Mouse (Mus musculus): Measurements from ENCODE around the gene Elp4. TPM values are rescaled to one million over a fixed set of nuclear protein-coding genes. Genes with fewer than 3 reads are reported as not detected.

Gene Elp4
- total RNA-seq, 2 experiments from 2014 or later, result 20.8 to 23.6 TPM

GRCm38 (mm10) chr2:105746896-105747295 is 157.5 kb downstream of the Elp4 start:
- no peak for DNase-seq (ENCODE audit: low spot score in 2 of 2)

- no peak for DNase-seq (ENCODE audit: low spot score in 2 of 2)
Observed at GRCm38 (mm10) chr2:105736166-105736565, 168.2 kb downstream of the Elp4 start.

DNA sequence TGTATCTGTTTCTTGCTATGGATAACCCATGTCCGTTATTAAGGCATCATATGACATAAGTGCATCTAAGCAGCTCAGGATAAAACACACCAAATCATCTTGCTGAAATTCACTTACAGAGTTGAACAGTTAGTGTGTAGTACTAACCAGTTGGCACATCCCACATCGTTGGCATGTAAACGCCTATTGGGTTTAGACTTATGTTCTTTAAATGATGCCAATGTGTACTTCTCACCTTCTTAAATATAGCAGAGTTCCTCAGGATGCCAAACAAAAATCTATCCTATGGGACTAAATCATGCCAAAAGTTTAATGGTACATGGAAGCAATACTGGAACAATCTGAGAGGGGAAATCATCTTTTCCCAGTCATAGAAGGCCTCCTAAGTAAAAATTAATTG is 173.7 kb downstream of the Elp4 start:
- DNase-seq (ENCODE audit: low spot score in 2 of 2), result no peak

DNA sequence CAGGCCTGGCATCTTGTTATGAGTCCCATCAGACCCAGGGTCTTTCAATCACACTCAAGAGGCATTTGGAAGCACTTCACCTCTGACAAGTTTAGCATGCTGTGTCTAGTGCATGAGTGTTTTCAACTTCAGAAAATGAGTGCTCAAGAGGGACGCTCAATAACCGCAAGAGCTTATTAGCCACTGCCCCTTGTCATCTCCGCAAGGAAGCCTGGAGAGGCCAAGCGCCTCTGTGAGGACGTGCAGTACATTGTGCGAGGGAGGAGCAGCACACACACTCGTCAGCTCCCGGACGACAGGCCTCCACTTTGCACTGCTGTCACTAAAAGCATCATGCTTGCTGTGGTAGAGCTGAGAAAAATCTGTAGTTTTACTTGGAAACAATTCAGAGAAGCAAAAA is 177.7 kb downstream of the Elp4 start:
- no peak for DNase-seq (ENCODE audit: low spot score in 2 of 2)

DNA sequence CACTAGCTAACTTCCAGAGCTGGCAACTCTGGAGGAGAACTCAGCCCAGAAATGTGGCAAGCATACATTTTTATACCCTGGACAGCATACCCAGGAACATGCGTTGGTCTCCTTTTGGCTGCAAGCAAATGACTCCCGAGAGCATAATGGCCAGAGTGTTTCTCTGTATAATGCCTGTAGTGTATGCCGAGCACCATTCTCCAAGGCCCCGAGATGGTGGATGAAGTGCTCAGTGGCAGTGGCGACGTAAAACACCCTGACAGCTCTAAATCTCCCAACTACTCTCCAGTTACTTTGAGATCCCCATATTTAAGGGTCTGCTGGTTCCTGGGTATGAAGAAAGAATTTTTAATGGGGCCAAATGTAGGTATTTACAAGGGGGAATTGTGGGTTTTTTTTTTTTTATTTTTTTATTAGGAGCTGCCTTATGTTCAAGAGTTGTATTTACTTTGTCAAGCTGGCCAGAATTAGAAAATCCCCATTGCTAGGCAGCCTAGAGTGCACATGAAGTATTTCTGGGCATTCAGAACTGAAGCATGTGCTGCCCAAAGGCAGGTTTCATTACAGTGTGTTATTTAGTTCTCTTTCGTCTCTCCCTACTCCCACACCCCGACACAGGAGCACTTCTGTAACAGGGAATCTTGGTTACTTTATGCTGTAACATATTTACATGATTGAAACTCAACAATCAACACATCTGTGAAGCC is 188.8 kb downstream of the Elp4 start:
- no peak for DNase-seq (ENCODE audit: low spot score in 2 of 2)

GRCm38 (mm10) chr2:105710511-105710910 is 193.9 kb downstream of the Elp4 start:
- DNase-seq (ENCODE audit: low spot score in 2 of 2), result no peak

- DNase-seq (ENCODE audit: low spot score in 2 of 2), result no peak
Observed at GRCm38 (mm10) chr2:105709126-105709525, 195.2 kb downstream of the Elp4 start.

DNA sequence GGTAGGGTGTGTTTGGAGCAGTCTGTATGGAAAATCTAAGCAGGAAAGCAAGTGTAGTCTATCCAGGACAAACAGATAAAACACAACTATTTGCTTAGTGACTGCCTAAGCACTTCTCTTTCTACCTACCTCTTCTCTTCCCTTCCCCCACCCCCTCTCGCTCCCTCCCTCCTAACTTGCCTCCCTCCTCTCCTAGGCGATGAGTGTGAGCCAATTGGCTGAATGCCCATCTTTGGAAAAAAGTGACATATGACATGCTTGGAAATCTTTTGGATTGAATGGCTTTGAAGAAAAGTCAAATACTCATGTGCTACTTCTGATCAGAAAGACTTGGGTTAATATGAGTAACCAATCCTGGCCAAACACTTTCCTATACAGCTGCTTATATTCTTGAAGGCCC is 199.0 kb downstream of the Elp4 start:
- no peak for DNase-seq (ENCODE audit: low spot score in 2 of 2)

DNA sequence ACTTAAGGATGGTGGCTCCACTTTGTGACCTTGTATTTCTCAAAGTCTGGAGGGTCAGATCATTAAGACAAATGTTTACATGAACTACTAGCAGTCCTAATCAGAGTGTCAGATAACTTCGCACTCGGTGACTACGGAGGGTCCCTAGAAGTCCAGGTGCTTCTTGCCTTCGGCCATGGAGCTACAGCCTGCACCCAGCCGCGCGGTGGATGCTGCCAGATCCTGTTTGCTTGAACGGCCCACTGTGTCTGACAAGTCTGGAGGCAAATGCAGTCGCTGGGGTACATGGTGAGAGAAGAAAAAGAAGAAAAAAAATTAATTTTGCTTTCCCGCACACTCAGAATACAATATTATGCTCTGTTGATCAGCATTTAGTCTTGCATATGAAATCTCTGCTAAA is 201.8 kb downstream of the Elp4 start:
- no peak for DNase-seq (ENCODE audit: low spot score in 2 of 2)

GRCm38 (mm10) chr2:105701781-105702180 is 202.6 kb downstream of the Elp4 start:
- no peak for DNase-seq (ENCODE audit: low spot score in 2 of 2)

DNA sequence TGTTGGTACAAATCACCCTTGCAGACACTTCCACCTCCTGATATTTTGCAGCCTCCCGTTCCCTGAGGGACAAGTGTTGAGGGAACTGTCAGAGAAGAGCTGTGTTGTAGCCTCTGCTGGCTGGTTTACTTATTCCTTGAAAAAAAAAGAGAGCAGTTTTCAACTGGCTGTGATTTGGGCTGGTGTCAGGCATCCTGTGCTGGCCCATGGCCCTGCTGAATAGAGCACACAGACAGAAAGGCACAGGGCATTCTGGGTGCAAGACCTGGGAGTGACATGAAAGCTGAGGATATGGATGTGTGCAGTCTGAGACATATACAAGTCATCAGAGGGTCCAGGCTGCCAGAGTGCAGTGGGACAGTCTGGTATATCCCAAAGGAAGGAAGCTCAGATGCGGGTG is 205.7 kb downstream of the Elp4 start:
- no peak for DNase-seq (ENCODE audit: low spot score in 2 of 2)

- no peak for DNase-seq (ENCODE audit: low spot score in 2 of 2)
Observed at GRCm38 (mm10) chr2:105697741-105698140, 206.6 kb downstream of the Elp4 start.

- DNase-seq (ENCODE audit: low spot score in 2 of 2), result no peak
Observed at GRCm38 (mm10) chr2:105691296-105691695, 213.1 kb downstream of the Elp4 start.

- no peak for DNase-seq (ENCODE audit: low spot score in 2 of 2)
Observed at GRCm38 (mm10) chr2:105689771-105690639, 214.4 kb downstream of the Elp4 start.

DNA sequence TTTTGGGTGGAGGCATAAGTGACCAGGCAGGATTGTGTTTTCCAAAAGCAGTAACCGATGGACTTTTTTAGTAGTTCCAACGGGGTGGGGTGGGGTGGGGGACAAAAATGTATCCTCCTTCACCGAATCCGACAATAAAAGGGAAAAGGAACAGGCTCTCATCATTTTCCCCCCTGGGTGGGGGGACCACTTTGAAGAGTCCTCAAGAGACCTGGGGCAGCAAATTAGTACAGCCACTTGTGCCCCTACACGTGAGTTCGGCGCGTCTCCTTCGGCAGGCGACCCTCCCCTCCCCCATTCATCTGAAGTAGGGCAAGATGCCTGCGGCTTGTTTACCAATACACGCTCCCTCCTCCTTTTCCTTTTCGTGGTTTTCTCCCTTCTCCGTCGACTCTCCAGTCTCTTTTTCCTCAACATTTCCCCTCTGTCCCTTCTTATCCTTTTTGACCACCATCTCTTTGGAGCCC is 215.0 kb downstream of the Elp4 start:
- DNase-seq (ENCODE audit: low spot score in 2 of 2), result no peak

- DNase-seq (ENCODE audit: low spot score in 2 of 2), result no peak
Observed at GRCm38 (mm10) chr2:105688436-105689303, 215.7 kb downstream of the Elp4 start.

DNA sequence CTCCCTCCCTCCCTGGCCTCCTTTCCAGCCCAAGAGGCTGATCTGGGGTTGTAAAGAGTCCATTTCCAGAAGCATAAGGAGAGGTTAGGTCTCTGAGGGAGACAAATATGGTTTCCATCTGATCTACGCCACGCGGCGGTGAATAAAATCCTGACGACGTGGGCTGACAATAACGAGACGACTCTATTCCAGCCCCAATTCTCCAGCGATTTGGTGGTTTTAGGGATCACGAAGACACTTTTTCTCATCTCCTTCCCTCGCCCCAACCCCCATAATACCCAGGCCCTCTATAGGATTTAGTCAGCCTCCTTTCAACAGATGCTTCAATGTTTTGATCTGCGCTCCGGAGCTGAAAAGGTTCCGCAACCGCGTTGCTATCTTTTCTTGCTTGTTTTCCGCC is 216.4 kb downstream of the Elp4 start:
- DNase-seq (ENCODE audit: low spot score in 2 of 2), result no peak

DNA sequence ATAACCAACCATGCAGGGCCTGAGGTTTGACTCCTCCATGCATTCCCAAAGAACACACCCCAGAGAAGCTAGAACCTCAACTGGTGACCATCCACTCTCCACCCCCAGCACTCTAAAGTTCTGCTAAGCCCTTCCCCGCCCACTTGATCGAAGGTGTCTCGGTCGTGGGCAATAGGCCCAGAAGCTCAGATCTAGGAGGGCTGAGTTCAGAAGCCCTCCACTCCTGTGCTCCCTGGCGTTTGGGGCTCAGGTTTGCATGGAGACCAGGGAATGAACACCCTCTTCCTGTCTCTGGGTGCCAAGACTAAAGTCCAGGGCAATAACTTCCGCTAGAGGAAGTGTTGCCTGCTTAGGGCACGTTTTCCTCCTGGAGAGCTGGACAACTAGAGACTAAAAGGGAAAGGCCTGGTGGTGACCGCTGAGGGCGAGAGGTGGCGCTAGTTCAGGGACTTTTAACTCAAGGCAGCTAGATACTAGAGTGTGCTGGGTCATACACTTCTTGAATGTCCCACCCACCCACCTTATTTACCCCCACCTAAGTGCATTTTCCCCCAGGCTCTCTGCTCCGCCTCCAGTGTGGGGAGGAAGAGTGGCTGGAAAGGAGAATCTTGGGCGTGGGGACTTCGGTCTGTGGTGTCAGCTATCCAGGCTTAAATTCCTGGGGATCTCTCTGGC is 216.9 kb downstream of the Elp4 start:
- no peak for DNase-seq (ENCODE audit: low spot score in 2 of 2)

- DNase-seq (ENCODE audit: low spot score in 2 of 2), result no peak
Observed at GRCm38 (mm10) chr2:105686363-105687316, 217.7 kb downstream of the Elp4 start.

DNA sequence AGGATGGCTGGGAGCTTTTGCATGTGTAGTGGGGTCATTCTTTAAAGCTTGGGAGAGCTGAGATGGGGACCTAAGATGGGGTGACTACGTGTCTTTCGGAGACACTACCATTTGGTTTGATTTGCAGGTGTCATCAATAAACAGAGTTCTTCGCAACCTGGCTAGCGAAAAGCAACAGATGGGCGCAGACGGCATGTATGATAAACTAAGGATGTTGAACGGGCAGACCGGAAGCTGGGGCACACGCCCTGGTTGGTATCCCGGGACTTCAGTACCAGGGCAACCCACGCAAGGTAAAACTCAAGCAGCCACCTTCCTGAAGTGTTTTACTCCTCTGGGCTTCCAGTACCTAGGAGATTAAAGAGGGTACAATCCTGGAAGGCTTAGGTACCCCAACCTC is 218.7 kb downstream of the Elp4 start:
- no peak for DNase-seq (ENCODE audit: low spot score in 2 of 2)

All from adrenal gland, postnatal 4 days (tissue).